Mouse (Mus musculus): Measurements from ENCODE around the gene Wfdc1. TPM values are rescaled to one million over a fixed set of nuclear protein-coding genes. Genes with fewer than 3 reads are reported as not detected.

The Wfdc1 gene
- 10 to 100 TPM; 19.7 to 26.9 TPM for total RNA-seq (2021)
- long read RNA-seq, experiment 1, transcript Wfdc1-201 (7 exons, 1,371 nt): major isoform, 26 of 35 reads
- long read RNA-seq, experiment 1, partial matches to known transcripts: 4 of 35 reads
- long read RNA-seq, experiment 1, other reads (novel, unspliced or antisense): 5 of 35 reads
- long read RNA-seq, experiment 2, transcript Wfdc1-201 (7 exons, 1,371 nt): major isoform, 22 of 29 reads
- long read RNA-seq, experiment 2, partial matches to known transcripts: 2 of 29 reads
- long read RNA-seq, experiment 2, other reads (novel, unspliced or antisense): 5 of 29 reads

DNA sequence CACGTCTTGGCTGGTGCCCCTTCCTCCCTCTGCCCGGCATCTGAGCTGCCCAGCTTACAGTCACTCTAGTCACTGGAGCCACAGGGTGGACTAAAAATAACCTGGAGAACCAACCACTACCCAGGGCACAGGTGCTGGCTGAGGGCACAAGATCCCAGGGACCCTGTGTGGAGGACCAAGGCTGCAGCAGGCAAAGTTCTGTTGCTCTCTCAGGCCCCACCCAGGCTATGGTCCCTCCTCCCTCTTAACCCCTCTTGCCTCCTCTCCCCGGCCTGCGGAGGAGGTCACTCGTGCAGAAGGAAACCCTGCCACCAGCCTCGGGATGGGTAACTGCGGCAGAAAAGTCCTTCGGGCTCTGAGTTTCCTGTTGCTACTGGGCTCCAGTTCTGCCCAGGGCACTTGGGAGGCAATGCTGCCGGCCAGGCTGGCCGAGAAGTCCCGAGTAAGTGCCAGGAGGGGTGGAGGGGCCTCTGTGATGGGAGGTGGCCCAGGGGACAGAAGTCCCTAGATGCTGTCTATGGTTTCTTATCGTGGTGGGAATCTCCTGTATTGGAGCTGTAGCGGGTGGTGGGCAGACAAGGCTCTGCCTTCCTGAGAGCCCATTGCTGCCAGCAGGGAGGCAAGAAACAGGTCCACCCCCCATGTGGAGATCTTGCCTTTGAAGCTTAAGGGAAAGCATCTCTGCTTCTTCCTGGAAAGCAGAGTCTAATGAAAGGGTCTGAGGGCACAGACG is at the start of gene Wfdc1:
Gene Wfdc1 (plus strand): TSS at position 147 of the 733 bp plus-strand sequence.
- no peak for DNase-seq (ENCODE audit: low spot score in 2 of 2)

DNA sequence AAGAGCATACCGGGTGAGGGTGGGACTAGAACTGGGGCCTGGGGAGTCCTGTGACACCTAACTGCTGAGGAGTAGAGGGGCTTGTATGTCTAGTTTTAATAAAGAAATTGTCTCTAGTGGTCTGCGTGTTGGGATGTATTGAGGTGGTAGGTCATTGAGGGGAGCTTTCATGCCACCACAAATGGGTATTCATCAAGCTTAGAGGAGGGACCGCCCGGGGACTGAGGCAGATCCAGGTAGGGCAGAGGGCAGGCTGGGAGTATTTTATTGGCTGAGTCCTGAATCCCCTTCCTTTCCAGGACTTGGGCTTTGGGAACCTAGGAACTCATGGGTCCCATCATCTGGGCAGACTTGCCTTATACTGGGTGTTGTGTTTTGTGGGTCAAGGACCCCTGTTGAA is 49.4 kb upstream of the Wfdc1 start:
- no peak for DNase-seq (ENCODE audit: low spot score in 2 of 2)

GRCm38 (mm10) chr8:119617586-119617985 is 48.6 kb upstream of the Wfdc1 start:
- no peak for DNase-seq (ENCODE audit: low spot score in 2 of 2)

- DNase-seq (ENCODE audit: low spot score in 2 of 2): no peak
These were observed 47.3 kb upstream of the Wfdc1 start for GRCm38 (mm10) chr8:119618887-119619286.

DNA sequence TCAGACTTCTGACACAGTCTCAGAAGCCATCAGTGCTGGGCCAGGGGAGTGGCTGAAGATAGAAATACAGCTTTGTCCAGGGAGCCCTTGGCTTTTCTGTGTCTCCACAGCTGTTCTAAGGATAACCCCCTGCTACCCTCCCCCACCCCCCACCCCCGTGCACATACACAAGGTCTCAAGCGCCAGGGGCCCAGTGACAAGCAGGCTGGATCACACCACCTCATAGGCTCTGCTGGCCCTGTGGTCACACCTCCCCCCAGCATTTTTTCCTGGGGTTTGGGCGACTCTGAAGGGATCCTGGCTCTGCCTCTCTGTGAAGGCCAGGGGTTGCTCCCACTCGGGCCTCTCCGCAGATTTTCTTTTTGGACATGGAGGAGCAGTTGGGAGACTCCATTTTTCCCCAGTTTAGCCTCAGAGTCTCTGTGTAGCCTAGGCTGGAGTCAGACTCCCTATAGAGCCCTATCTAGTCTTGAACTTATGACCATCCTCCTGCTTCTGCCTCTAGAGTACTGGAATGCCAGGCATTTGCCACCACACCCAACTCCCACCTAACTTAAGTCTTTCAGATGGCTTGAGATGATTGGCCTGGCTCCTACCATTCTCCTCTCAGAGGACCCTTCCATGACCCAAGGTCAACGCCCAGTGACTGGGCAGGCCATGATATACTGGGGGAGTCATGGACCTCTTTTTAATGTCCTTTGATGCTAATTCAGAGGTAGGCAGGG is 45.9 kb upstream of the Wfdc1 start:
- no peak for DNase-seq (ENCODE audit: low spot score in 2 of 2)

DNA sequence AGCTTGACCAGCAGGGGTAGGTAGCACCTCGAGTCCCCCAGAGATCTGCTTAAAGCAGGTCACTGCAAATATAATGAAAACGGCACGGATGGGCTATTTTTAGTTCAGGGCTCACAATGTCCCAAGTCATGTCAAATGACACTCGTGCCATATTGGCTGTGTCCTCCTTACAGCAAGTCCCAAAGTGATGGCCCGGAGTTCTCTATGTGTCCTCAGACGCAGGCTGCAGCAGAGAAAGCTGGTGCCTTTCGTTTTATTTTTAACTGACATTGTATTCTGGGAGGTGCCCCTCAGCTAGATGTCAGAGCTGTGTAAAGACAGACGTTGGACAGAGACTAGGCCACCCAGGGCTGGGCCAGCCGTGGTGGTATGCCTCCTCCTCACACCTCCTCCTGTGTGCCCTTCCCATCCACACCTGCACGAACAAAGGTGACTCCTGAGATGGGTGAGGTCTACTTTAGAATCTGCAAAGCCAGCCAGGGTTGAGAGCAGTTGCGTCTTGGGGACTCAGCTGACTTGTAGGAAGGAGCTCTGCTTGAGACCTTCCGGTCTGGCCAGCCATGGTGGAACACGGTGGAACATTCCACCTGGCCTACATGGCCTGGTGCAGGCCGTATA is 45.2 kb upstream of the Wfdc1 start:
- no peak for DNase-seq (ENCODE audit: low spot score in 2 of 2)

- DNase-seq (ENCODE audit: low spot score in 2 of 2): no peak
These were observed 43.6 kb upstream of the Wfdc1 start for GRCm38 (mm10) chr8:119622555-119622954.

- no peak for DNase-seq (ENCODE audit: low spot score in 2 of 2)
These were observed 43.1 kb upstream of the Wfdc1 start for GRCm38 (mm10) chr8:119623061-119623460.

GRCm38 (mm10) chr8:119623744-119624143 is 42.4 kb upstream of the Wfdc1 start:
- no peak for DNase-seq (ENCODE audit: low spot score in 2 of 2)

DNA sequence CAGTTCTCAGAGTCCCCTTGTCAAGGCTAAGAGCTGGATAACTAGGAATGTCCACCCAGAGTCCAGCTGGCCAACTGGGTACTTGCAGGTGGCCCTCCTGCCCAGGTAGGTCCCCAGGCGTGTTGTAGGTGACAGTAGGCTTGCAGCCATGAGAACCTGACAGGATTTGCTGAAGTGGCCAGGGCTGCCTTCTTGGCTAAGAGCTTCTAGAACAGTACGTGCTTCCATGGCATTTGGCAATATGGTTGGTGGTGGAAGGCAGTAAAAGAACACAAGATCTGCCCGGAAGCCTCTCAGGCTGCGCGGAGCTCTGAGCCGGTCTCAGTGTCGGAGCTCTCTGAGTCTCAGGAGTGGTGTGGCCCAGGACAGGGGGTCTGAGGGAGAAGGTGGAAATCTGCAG is 41.2 kb upstream of the Wfdc1 start:
- DNase-seq (ENCODE audit: low spot score in 2 of 2): no peak

DNA sequence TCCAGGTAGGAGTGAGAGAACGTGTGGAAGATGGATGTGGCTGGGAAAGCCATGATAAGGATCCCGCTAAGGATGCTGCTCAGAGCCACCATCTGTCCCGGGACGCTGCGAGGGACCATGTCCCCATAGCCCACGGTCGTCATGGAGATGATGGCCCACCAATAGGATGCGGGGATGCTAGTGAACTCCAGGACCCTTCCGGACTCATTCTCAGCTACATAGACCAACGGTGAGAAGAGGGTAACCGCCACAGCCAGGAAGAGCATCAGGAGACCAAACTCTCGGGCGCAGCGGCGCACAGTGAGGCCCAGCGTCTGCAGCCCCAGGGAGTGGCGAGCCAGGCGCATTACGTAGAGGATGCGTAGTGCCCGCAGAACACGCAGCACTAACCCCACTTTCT is 40.4 kb upstream of the Wfdc1 start:
- DNase-seq (ENCODE audit: low spot score in 2 of 2): no peak

GRCm38 (mm10) chr8:119627199-119627598 is 39.0 kb upstream of the Wfdc1 start:
- DNase-seq (ENCODE audit: low spot score in 2 of 2): no peak

GRCm38 (mm10) chr8:119627613-119628359 is 38.4 kb upstream of the Wfdc1 start:
- DNase-seq (ENCODE audit: low spot score in 2 of 2): no peak

DNA sequence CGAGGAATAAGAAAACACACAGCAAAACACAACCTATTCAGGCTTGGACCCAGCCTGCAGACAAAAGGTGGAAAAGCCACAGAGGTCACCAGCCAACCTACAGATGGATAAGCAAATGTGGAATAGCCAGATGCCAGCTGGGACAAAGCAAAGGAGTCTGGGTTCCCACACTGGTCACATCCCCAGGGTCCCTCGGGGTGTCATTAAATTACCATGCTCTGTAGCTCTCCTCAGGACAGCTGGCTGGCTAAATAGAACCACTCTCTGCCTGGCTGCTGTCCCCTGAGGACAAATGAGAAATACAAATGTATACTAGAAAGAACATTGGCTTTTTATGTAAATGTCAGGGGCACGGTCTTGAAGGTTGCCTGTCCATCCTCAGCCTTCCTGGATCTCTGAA is 35.3 kb upstream of the Wfdc1 start:
- no peak for DNase-seq (ENCODE audit: low spot score in 2 of 2)

- no peak for DNase-seq (ENCODE audit: low spot score in 2 of 2)
These were observed 33.9 kb upstream of the Wfdc1 start for GRCm38 (mm10) chr8:119632246-119632645.

DNA sequence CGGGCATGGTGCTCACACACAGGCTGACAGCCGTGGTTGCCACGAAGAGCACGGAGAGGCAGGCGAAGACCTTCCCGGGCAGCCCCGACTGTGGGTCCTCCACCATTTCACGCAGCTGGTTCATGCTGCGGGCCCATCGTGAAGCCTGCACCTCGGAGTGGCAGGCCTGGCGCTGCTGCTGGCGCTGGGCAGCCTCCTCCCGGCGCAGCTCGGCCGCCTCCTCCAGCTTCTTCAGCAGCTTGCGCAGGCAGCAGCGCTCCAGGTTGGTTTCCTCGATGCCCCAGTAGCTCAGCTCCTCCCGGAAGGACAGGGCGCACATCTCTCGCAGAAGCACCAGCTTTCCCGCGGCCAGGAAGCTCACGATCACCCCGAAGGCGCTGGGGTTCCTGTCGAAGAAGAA is 33.3 kb upstream of the Wfdc1 start:
- DNase-seq (ENCODE audit: low spot score in 2 of 2): no peak

DNA sequence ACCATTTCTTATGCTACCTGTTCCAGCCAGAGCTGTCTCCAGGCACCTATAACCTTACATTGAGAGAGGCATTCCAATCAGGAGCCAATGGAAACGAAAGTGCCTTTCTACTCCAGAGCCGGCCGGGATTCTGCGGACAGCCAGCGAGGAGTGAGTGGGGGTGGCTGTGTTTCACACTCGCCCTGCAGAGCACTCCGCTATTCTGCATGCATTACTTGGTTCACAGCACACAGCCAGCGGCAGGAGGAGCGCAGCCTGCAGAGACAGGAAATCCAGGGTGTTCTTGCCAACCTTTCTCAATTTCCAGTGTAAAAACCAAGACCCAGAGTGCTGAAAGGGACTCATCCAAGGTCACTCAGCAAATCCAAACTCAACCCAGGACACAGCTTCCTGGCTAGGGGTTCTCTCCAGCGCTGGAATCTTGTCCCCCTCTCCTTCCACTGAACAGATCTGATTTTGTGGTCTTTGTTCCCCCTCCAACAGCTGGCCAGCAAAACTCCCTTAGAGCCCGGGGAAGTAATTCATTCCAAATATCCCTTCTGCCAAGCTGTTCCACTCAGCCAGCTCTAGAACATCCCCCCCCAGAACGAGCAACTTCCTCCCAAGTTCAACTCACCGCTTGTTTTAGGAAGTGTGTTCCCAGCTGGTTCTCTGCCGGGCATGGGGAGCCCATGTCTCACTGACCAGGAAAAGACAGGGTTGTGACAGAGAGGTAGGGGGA is 31.4 kb upstream of the Wfdc1 start:
- no peak for DNase-seq (ENCODE audit: low spot score in 2 of 2)

GRCm38 (mm10) chr8:119635378-119635777 is 30.8 kb upstream of the Wfdc1 start, which contains the start of gene Kcng4:
Gene Kcng4 (minus strand): TSS chr8:119635680.
- DNase-seq (ENCODE audit: low spot score in 2 of 2): no peak

GRCm38 (mm10) chr8:119635958-119636357 is 30.2 kb upstream of the Wfdc1 start:
- DNase-seq (ENCODE audit: low spot score in 2 of 2): no peak

DNA sequence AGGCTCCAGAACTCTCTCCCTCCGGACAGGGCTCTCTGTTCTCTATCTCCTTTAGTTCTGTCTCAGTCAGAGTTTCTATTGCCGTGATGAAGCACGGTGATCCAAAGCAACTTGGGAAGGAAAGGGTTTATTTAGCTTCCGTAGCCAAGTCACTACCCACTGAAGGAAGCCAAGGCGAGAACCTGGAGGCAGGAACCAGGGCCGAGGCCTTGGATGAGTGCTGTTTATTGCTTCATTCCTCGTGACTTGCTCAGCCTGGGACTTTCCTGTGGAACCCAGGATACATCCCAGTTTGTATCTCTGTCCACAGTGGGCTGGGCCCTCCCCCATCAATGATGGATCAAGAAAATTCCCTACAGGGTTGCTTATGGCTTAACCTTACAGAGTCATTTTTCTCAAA is 29.4 kb upstream of the Wfdc1 start:
- no peak for DNase-seq (ENCODE audit: low spot score in 2 of 2)

All from adrenal gland, postnatal 4 days (tissue).